Mouse (Mus musculus): Measurements from ENCODE around the gene Bst2. TPM values are rescaled to one million over a fixed set of nuclear protein-coding genes. Genes with fewer than 3 reads are reported as not detected.

Bst2 gene
- polyA plus RNA-seq, 2 experiments from 2014 or later: 40.2 to 113 TPM

Other genes with a start within 250 kb of the Bst2 start
- gene Use1, start 170.6 kb downstream of the Bst2 start, polyA plus RNA-seq (2017; shearing (Covaris generic)): 100 to 1,000 TPM; 302 to 322 TPM
- 1 to 10 TPM; 3.7 to 4.9 TPM for gene Ocel1, start 166.2 kb downstream of the Bst2 start, polyA plus RNA-seq (2017; shearing (Covaris generic))
- gene Nr2f6, start 155.5 kb downstream of the Bst2 start, polyA plus RNA-seq (2017; shearing (Covaris generic)): under 1 TPM in 1 of 2 experiments, not detected in 1; 0.45 TPM
- gene Ushbp1, start 141.7 kb downstream of the Bst2 start, polyA plus RNA-seq (2017; shearing (Covaris generic)): under 1 TPM in 1 of 2 experiments, not detected in 1; 0.28 TPM
- 10 to 100 TPM; 59.2 to 67.9 TPM for gene Babam1, start 140.6 kb downstream of the Bst2 start, polyA plus RNA-seq (2017; shearing (Covaris generic))
- gene Ankle1, start 131.4 kb downstream of the Bst2 start, polyA plus RNA-seq (2017; shearing (Covaris generic)): 1 to 10 TPM; 1.7 to 2.4 TPM
- gene Abhd8, start 73.8 kb downstream of the Bst2 start, polyA plus RNA-seq (2017; shearing (Covaris generic)): 10 to 100 TPM; 24.7 to 29.0 TPM
- gene Mrpl34, start 72.5 kb downstream of the Bst2 start, polyA plus RNA-seq (2017; shearing (Covaris generic)): 100 to 1,000 TPM in 1 of 2 experiments, 10 to 100 TPM in 1; 70.3 to 101 TPM
- gene Dda1, start 68.3 kb downstream of the Bst2 start, polyA plus RNA-seq (2017; shearing (Covaris generic)): 10 to 100 TPM; 26.8 to 30.6 TPM
- gene Ano8, start 51.5 kb downstream of the Bst2 start, polyA plus RNA-seq (2017; shearing (Covaris generic)): under 1 TPM in 1 of 2 experiments, not detected in 1; 0.24 TPM
- 1 to 10 TPM; 3.9 to 5.1 TPM for gene Gtpbp3, start 49.4 kb downstream of the Bst2 start, polyA plus RNA-seq (2017; shearing (Covaris generic))
- gene Plvap, start 25.7 kb downstream of the Bst2 start, polyA plus RNA-seq (2017; shearing (Covaris generic)): not detected
- not detected for gene Ccdc194, start 11.7 kb downstream of the Bst2 start, polyA plus RNA-seq (2017; shearing (Covaris generic))
- gene Mvb12a, start 5.5 kb upstream of the Bst2 start, polyA plus RNA-seq (2017; shearing (Covaris generic)): 10 to 100 TPM; 59.3 to 71.7 TPM
- gene Tmem221, start 21.4 kb upstream of the Bst2 start, polyA plus RNA-seq (2017; shearing (Covaris generic)): 1 to 10 TPM in 1 of 2 experiments, under 1 TPM in 1; 0.99 to 1.7 TPM
- under 1 TPM in 1 of 2 experiments, not detected in 1; 0.15 TPM for gene Nxnl1, start 29.1 kb upstream of the Bst2 start, polyA plus RNA-seq (2017; shearing (Covaris generic))
- gene Slc27a1, start 31.4 kb upstream of the Bst2 start, polyA plus RNA-seq (2017; shearing (Covaris generic)): 1 to 10 TPM; 4.4 to 8.9 TPM
- gene Pgls, start 54.7 kb upstream of the Bst2 start, polyA plus RNA-seq (2017; shearing (Covaris generic)): 10 to 100 TPM; 77.4 to 87.4 TPM
- 1 to 10 TPM; 1.9 to 3.9 TPM for gene Fam129c, start 60.2 kb upstream of the Bst2 start, polyA plus RNA-seq (2017; shearing (Covaris generic))
- gene Colgalt1, start 73.5 kb upstream of the Bst2 start, polyA plus RNA-seq (2017; shearing (Covaris generic)): 10 to 100 TPM; 10.5 to 11.4 TPM
- gene Unc13a, start 134.3 kb upstream of the Bst2 start, polyA plus RNA-seq (2017; shearing (Covaris generic)): under 1 TPM; 0.37 to 0.93 TPM
- 10 to 100 TPM; 18.6 to 41.7 TPM for gene Jak3, start 138.8 kb upstream of the Bst2 start, polyA plus RNA-seq (2017; shearing (Covaris generic))
- gene Insl3, start 151.8 kb upstream of the Bst2 start, polyA plus RNA-seq (2017; shearing (Covaris generic)): 10 to 100 TPM; 16.4 to 23.9 TPM
- 1 to 10 TPM; 3.3 to 3.8 TPM for gene B3gnt3, start 164.3 kb upstream of the Bst2 start, polyA plus RNA-seq (2017; shearing (Covaris generic))
- 10 to 100 TPM; 55.0 to 72.9 TPM for gene Fcho1, start 188.3 kb upstream of the Bst2 start, polyA plus RNA-seq (2017; shearing (Covaris generic))